Mouse (Mus musculus): ENCODE measurements around the gene Sh3glb1.
"Not testable (repeated sequence)": the region's sequence is repeated elsewhere in the genome, so short reads cannot be mapped to it uniquely, and the experiment has no call there.

The Sh3glb1 gene

DNA sequence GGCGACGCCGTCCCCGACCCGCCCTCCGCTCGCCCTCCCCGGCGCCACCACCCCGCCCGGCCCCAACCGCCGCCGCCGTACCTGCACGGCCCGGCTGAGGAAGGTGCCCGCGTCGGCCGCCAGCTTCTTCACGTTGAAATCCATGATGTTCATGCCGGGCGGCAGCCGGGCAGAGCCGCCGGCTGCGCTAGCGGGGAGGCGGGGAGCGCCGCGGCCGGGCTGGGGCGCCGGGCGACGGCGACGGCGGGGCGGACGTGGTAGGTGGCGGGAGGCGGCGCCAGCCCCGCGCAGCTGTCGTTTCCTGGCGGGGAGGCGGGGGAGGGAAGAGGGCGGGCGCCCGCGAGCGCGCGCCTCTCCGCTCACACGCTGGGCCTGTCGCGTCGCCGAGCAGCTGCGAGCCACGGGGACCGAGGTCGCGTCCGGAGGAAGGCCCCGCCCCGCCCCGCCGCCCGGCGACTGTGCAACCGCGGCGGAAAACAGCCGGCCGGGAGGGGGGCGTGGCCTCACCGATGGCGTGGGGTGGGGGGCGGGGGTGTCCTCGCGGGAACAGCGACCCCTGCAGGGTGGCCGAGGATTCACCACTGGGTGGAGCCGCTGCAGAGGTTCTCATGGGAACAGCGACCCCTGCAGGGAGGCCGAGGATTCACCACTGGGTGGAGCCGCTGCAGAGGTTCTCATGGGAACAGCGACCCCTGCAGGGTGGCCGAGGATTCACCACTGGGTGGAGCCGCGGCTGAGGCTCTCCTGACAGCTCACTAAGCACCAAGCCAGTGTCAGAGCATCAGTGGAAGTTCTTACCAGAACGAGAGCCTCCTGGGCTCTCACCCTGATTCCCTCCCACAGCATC, at the start of gene Sh3glb1:
Gene Sh3glb1 (minus strand): TSS at position 435 of the 847 bp plus-strand sequence.
- peak; percentile 90 for DNase-seq (ENCODE audit: low read depth, low spot score)

DNA sequence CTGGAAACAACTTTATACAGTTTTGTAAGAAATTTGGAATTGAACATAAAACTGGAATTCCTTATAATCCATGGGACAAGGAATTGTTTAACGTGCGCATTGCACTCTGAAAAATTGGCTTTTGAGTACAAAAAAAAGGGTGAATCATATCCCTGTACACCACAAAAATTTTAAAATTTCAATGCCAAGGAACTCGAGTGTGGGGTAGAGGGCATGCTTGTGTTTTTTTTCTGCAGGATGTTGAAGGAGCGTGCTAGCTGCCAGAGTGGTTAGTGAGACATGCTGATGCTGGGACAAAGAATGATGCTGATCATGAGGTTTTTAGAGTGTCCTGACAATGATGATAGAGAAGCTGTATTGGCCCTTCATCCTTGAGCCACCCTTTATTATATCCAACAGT, 45.0 kb upstream of the Sh3glb1 start:
- no peak for DNase-seq (ENCODE audit: low read depth, low spot score)

DNA sequence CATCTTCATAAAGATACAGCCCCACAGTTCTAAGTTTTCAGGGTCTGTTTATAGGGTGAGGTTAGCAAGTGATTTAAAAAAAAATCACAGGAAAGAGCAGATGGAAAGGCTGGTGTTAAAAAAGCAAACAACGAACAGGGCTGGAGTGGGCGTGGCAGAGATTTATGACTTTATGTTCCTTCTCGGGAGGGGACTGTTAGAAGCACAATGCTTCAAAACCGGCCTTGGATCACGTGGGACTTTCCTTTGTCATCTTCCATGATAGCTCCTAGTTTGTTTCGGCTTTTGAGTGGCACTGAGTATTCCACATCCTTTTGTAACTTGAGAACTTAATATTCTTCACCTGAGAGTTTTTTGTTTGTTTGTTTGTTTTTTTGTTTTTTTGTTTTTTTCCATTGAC, 41.3 kb upstream of the Sh3glb1 start:
- DNase-seq (ENCODE audit: low read depth, low spot score): no peak

DNA sequence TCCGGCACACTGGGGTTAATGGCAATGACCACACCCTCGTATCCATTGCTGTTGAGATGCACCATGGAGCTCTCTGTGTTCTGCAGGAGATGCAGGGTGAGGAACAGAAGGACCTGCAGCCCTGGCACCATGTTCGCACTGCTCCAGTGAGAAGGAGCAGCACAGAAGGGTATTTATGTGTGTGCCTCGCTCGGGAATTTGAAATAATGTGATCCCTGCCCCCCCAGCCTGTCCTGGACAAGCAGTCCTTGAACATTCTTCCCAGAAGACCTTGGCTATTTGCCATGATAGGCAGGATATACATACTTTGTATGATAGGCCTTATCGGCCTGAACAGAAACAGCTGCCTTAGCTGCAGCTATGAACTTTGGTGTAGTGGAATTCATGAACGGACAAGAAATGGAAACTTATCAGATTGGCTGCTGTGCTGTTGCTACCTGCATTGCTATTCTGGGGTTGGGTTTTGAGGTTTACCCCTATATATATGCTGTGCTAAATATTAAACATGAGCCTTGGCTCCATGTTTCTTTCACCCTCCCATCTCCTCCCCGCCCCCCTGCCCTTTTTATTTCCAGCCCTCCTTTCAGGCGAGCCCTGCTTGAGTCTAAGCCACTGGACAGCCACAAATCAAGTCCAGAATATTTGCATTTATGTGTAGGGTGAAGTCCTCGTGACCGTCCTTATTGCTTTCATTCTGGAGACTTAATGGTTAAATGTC, 40.6 kb upstream of the Sh3glb1 start, which contains the start of gene Clca3a1:
Gene Clca3a1 (minus strand): TSS at position 386 of the 718 bp plus-strand sequence.
- DNase-seq (ENCODE audit: low read depth, low spot score): no peak

DNA sequence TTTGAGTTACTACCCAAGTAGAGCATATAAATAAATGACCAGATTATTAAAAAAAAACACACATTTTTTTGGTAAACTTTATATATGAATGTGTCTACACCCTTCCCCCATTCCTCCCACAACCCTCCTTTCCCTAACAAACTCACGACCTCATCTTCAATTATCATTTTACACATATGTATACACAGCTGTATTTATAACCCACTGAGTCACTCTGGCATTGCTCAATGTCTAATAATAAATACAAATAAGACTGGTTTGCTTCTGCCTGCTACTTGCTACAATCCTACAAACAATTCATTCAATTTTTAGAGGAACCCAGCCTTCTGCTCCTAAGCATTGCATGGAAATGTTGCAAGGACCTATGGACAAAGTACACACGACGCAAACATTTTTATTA, 39.6 kb upstream of the Sh3glb1 start:
- DNase-seq (ENCODE audit: low read depth, low spot score): no peak

DNA sequence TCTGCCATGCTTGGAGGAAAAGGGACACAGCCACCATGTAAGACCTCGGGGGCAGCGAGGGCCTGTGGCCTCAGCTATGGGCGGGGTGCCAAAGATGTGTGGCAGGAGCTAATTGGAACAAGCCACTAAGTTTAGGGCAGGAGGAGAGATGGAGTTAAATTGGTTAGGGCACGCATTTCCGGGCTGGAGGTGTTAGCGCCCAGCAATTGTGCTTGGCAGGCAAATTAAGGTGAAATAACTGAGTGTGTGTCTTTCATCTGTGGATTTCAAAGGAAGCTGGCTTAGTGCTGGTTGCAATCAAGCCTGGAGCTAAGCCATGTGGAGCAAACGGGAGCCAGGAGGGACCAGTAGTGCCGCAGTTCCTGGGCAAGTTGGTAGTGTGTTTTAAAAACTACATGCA, 36.0 kb upstream of the Sh3glb1 start:
- not testable (repeated sequence) for DNase-seq (ENCODE audit: low read depth, low spot score)

DNA sequence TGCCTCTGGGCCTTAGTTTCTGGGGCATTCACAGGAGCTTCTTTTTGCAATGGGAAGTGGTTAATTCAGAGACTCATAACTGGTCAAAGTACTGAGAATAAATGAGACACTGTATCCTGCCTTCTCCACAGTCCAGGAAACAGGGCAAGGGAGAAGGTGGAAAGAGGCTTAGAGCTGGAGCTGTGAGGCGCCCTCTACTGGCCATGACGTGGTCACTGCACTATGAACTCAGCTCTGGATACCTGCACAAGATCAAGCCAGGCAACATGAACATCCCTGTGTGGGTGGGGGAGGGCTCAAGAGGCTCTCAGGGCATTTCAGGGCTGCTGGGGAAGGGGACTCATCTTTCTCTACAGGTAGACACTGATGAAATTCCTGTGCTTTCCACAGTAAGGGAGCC, 33.0 kb upstream of the Sh3glb1 start:
- DNase-seq (ENCODE audit: low read depth, low spot score): peak; percentile 20

DNA sequence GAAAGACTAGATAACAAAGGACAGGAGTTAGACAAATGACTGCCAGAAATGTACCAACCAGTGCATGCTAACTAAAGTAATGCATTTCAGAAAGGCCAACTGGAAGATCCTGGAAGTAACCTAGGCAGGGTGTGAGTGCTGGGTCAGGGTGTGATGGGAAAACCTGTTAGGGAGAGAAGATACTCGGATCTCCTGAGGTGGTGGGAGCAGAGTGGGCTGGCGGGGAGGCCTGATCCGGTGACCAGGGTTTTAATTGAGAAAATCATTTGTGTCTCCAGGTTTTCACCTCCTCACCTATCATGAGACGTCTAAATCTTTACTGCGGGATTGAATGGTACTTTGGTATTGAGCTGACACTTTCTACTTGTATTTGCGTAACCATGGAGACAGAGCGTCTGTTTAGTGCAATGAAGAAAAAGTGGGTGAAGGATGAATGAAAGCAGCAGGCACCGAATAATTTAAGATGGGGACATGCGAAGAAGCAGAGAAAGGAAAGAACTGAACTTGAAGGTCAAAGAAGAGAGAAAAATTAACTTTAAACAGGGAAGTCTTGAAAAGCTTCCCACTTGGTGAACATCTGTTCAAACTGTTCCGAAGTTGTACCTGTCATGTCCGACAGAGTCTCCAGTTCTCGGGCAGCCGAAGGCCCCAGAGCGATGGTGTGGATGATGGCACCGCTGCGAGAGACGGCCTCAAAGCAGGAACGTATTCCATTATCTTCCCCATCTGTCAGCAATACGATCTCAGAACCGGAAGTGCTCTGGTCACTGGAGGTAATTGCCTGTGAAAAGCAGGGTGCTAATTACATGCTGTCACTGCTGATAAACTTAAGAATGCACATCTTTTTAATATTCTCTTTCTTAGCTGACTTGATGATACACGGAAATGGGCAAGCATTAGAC, 29.2 kb upstream of the Sh3glb1 start:
- not testable (repeated sequence) for DNase-seq (ENCODE audit: low read depth, low spot score)

DNA sequence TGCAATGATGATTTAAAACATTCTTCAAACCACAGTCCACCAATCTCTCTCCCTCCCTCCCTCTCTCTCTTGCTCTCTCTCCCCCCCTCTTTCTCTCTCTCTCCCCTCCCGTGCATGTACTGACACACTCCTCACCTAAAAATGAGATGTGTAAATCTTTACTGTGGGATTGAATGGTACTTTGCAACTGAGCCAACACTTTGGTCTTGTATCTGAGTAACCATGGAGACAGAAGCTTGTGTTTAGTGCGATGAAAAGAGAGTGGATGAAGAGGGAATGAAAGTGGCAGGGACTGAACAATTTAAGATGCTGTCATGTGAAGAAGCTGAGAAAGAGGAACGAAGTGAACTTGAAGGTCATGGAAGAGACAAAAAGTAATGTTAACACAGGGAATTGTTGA, 27.6 kb upstream of the Sh3glb1 start:
- DNase-seq (ENCODE audit: low read depth, low spot score): not testable (repeated sequence)

DNA sequence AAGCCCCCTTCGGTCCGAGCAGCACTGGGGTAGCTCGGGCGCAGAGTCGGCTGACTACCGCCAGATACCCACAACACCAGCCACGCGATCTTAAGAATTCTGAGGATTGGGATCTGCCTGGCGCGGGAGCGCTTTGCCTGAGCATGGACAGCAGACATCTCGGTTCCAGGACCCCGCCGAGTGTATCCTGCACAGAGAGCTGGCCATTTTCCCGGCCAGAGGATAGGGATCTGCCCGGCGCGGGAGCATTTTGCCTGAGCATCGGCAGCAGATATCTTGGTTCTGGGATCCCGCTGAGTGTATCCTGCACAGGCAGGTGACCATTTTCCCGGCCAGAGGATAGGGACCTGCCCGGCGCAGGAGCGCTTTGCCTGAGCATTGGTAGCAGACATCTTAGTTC, 18.3 kb upstream of the Sh3glb1 start:
- not testable (repeated sequence) for DNase-seq (ENCODE audit: low read depth, low spot score)

DNA sequence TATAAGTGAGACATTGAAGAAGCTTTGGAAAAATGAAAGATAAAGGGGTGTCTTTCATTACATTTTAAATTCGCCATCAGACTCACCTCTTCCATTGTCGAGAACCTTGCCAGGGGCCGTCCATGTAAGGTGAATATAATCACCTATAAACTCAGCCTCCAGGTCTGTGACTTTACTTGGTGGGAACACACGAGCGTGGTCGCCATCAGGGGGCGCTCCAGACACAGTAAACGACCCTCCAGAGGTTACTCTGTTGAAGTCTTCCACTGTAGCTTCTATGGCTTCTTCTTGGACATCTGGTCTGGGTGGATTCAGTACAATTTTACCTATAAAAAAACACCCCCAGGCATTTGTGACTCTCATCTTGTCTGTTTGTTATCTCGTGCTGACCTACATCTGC, 16.7 kb upstream of the Sh3glb1 start:
- DNase-seq (ENCODE audit: low read depth, low spot score): no peak

DNA sequence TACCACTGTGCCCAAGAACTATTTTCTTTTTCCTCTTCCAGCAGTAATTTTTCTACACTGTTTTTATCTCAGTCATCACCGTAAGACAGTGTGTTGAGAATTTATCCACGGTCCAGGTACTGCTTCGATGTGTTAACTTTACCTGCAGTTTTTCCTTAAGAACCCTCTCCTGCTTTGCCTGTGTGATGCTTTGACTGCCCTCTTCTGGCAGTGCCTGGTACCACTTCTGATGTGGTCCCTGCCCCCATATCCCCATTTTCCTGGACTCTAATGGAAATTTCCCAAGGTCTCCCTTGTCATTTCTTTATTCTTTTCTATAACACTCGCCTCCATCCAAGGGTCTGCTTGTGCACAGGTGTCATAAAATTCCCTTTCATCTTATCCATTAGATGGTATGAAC, 3.3 kb upstream of the Sh3glb1 start:
- DNase-seq (ENCODE audit: low read depth, low spot score): no peak

DNA sequence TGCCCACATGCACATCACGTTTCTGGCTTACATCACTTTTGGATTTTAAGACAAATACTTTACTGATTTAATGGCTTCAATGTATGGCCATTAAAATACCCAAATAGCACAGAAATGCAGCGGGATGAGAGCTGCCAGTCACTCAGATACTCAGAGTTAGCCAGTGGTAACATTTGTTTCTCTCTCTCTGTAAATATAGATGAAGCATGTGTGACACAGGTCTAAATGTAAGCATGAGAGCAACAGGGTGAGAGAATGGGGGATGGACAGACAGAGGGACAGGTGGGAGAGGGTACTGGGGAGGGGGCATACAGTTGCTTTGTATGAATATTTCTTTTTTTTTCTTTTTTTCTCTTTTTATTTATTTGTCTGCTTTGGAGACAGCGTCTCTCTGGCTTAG, 2.4 kb upstream of the Sh3glb1 start:
- not testable (repeated sequence) for DNase-seq (ENCODE audit: low read depth, low spot score)

DNA sequence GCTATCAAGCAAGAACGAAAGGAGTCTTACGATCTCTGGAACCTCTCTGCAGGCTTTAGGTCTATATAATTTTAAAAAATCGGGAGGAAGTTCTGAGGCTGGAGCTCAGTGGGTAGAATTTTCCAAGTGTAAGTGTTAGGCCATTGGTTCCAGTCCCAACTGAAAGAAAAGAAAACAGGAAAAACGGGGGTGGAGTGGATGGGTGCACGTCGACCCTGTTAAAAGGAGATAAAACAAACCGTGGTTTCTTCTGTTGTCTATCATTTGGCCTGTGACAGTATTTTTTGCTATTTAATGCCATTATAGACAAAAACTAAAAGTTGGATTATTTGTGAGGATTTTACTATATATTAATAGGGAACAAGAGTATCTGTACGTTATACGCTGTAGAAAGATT, 1.7 kb upstream of the Sh3glb1 start:
- DNase-seq (ENCODE audit: low read depth, low spot score): no peak

DNA sequence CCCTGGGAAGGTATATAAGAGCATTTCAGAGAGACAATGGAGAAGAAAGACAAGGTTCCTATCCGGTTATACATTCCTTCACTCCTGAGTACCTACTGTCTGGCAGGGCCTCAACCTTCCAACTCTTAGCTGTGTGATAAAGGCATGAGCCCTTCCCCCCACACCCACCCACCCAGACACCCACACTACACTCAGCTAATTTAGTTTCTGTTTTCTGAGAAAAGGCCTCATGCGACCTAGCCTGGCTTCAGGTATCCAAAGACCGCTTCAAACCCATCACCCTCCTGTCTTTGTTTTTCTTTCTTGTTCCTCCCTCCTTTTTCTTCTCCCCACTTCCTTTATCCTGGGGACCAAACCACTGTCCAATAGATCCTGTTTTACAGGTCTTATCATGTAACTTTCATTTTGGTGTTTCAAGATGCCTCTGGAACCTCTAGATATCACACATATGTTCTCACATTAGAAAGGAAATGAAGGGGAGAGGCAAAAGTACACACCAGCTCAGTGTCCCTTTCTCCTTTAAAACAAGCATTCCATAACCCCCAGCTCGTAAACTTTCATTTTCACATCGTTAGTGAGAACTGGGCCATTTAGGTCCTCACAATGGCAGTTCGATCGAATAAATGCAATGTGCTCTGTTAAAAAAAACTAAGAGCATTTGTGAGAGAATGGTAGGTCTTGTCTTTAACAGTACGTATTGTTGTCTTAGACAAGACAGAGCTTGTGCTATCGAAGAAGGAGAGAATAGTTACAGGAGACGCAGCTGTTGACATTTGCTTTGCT, 1.1 kb upstream of the Sh3glb1 start:
- DNase-seq (ENCODE audit: low read depth, low spot score): no peak

DNA sequence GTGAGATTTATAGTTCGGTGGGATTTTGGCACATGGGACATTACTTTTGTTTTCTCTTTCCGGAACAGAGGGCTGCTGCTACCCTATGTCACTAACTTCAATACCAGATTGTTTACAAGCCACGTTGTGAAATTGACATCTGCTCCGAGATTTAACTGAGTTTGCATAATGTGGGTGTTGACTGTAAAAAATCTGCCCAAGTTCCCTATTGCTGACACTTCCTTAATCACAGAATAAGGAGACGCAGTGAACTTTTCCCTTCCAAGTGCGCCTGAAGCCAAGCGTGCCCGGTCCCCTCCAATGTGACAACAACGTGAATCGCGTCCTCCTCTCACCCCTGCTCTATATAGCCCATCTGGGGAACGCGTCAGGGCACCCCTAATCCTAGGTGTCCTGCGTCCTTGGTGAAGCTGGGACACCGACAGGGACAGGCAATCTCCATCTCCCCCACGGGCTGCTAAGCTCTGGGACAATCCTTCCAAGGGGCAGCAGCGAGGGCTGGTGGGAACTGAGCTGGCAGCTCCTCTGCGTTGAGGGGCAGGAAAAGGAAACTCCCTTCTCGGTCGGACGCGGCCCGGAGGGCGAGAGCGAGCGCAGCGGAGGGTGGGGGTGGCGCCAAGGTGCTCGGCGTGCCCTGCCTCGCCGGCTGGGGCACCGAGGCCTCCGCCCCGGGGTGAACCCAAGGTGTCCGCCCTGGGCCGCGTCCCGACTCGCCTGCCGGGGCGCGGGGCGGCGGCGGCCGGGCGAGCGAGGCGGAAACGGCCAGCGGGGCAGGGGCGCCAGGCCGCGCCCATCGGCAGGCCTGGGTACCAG, 841 bp downstream of the Sh3glb1 start:
- DNase-seq (ENCODE audit: low read depth, low spot score): peak; percentile 61

DNA sequence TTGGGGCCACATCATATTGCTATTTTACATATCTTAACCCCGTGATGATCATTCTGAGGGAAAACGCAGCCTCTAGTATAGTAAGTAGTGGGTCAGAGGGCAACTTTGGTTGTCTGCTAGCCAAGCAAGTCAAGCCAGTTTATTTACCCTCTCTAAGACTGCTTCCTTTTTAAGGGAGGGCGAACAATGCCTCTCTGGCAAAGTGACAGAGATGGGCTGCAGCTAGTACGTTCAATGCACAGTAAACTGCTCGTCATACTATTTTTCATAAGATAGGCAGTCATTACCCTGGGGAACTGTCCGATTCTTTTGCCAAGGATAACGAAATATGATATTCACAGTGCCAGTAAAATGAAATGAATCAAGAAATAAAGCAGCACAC, 1.4 kb downstream of the Sh3glb1 start:
- no peak for DNase-seq (ENCODE audit: low read depth, low spot score)

DNA sequence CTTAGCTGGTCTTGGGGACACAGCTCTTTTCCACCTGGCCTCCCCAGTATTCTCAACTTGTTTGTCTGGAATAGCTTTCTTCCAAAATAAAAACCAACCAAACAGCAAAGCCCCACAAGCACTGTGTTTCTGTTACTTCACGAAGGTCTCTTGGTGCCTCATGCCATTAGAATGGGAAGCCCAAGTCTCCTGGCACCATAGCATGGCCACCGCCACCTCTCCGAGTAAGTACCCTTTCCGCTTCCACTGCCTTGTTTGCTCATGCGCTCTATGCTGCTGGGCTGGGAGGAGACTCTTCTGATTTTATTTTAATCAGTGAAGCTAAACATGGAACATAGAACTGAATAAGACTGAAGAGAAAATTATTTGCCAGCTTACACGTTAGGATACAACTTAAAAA, 2.3 kb downstream of the Sh3glb1 start:
- DNase-seq (ENCODE audit: low read depth, low spot score): no peak

DNA sequence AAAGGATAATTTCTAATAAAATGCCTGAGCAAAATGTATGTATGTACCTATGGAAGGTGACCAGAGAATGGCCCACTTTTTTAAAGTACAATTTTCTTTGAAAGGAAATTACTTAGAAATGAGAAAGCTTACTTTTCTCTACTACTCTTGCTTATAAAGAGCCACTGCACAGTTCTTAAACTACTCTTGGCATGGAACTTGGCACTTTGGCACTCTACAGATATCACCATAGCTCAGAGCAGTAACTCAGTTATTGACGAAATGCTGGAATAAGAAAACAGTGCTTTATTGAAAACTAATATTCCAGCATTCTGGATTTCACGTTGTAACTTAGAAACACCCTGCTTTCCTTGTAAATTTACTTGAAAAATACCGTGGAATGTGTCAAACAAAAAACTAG, 3.0 kb downstream of the Sh3glb1 start:
- no peak for DNase-seq (ENCODE audit: low read depth, low spot score)

DNA sequence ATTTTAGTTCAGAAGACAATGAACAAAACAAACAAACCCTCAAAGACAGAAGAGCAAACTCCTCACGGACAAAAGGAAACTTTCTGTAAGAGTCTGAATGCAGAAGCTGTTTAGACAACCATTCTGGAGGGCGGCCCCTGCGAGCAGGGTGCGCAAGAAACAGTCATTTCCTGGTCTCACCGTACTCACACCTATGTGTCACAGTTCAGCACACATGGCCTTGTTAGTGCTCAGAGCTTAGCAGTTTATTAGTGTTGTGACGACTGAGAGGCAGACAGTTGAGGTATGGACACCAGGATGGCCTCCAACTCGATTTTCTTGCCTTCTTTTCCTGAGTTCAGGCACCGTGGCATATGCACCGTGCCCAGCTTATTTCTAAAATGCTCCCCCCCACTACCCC, 4.2 kb downstream of the Sh3glb1 start:
- DNase-seq (ENCODE audit: low read depth, low spot score): no peak
